Mouse (Mus musculus): Measurements from ENCODE around the gene Rnf224. TPM values are rescaled to one million over a fixed set of nuclear protein-coding genes. Genes with fewer than 3 reads are reported as not detected.

The Rnf224 gene
- polyA plus RNA-seq, 1 experiment from 2014 or later, result not detected

GRCm38 (mm10) chr2:25234050-25234449, 2.5 kb downstream of the Rnf224 start, which contains the start of gene Slc34a3:
TSS of gene Slc34a3 (minus strand) at chr2:25234364.
- H3K4me3 ChIP-seq (ENCODE audit: low read depth, low read length), result no peak within 1 kb of the TSS
- peaks cover 7% of the 10 kb centered on the region; the same call in 1 of the 2 replicates for H3K27me3 ChIP-seq (ENCODE audit: control insufficient read depth, insufficient read depth, low read depth, low read length)
- no peak for ATAC-seq
- H3K36me3 ChIP-seq (ENCODE audit: control insufficient read depth, insufficient read depth, low read length), result no peaks in the 10 kb centered on the region
- H3K4me1 ChIP-seq (ENCODE audit: control insufficient read depth, insufficient read depth, low read length), result no peaks in the 10 kb centered on the region; the same call in 1 of the 2 replicates
- H3K9ac ChIP-seq (ENCODE audit: low read depth, low read length), result no peak within 1 kb of the TSS
- WGBS, result 90% methylated on average over 3 of the region's 3 CpGs
- H3K4me2 ChIP-seq (ENCODE audit: low read length), result no peak within 1 kb of the TSS
- no peaks in the 10 kb centered on the region for H3K9me3 ChIP-seq (replicated peaks; ENCODE audit: control insufficient read depth, low read length, poor library complexity, severe bottlenecking)
- H3K27ac ChIP-seq (ENCODE audit: low read length), result no peak within 1 kb of the TSS

GRCm38 (mm10) chr2:25233421-25233820, 3.2 kb downstream of the Rnf224 start:
- no peaks in the 10 kb centered on the region for H3K36me3 ChIP-seq (ENCODE audit: control insufficient read depth, insufficient read depth, low read length)
- no peaks in the 10 kb centered on the region for H3K9me3 ChIP-seq (replicated peaks; ENCODE audit: control insufficient read depth, low read length, poor library complexity, severe bottlenecking)
- H3K4me2 ChIP-seq (ENCODE audit: low read length), result no peak overlapping the region
- H3K4me3 ChIP-seq (ENCODE audit: low read depth, low read length), result no peak overlapping the region
- peaks cover 4% of the 10 kb centered on the region; the same call in 1 of the 2 replicates for H3K4me1 ChIP-seq (ENCODE audit: control insufficient read depth, insufficient read depth, low read length)
- ATAC-seq, result no peak
- no peak overlapping the region for H3K9ac ChIP-seq (ENCODE audit: low read depth, low read length)
- no peak overlapping the region for H3K27ac ChIP-seq (ENCODE audit: low read length)
- WGBS, result 76% methylated on average over 4 of the region's 4 CpGs
- H3K27me3 ChIP-seq (ENCODE audit: control insufficient read depth, insufficient read depth, low read depth, low read length), result peaks cover 7% of the 10 kb centered on the region; the same call in 1 of the 2 replicates

- Histone ChIP-seq H3K9me3 (replicated peaks; ENCODE audit: control insufficient read depth, low read length, poor library complexity, severe bottlenecking) (no peaks in the 10 kb centered on the region), H3K4me1 (ENCODE audit: control insufficient read depth, insufficient read depth, low read length) (peaks cover 4% of the 10 kb centered on the region; the same call in 1 of the 2 replicates), H3K27ac (ENCODE audit: low read length) (no peak overlapping the region), H3K36me3 (ENCODE audit: control insufficient read depth, insufficient read depth, low read length) (no peaks in the 10 kb centered on the region), H3K4me3 (ENCODE audit: low read depth, low read length) (no peak overlapping the region), H3K9ac (ENCODE audit: low read depth, low read length) (no peak overlapping the region), H3K4me2 (ENCODE audit: low read length) (no peak overlapping the region), H3K27me3 (ENCODE audit: control insufficient read depth, insufficient read depth, low read depth, low read length) (peaks cover 7% of the 10 kb centered on the region; the same call in 1 of the 2 replicates)
- 57% methylated on average over 12 of the region's 12 CpGs for WGBS
- ATAC-seq, result no peak
These were observed 5.5 kb downstream of the Rnf224 start for GRCm38 (mm10) chr2:25231038-25231437.

- no peak for ATAC-seq
These were observed 6.0 kb downstream of the Rnf224 start for GRCm38 (mm10) chr2:25230581-25230980.

GRCm38 (mm10) chr2:25229582-25229981, 7.0 kb downstream of the Rnf224 start:
- peaks cover 9% of the 10 kb centered on the region for H3K4me1 ChIP-seq (ENCODE audit: control insufficient read depth, insufficient read depth, low read length)
- no peak overlapping the region for H3K27ac ChIP-seq (ENCODE audit: low read length)
- H3K36me3 ChIP-seq (ENCODE audit: control insufficient read depth, insufficient read depth, low read length), result no peaks in the 10 kb centered on the region
- no peaks in the 10 kb centered on the region for H3K9me3 ChIP-seq (replicated peaks; ENCODE audit: control insufficient read depth, low read length, poor library complexity, severe bottlenecking)
- 83% methylated on average over 5 of the region's 5 CpGs for WGBS
- H3K27me3 ChIP-seq (ENCODE audit: control insufficient read depth, insufficient read depth, low read depth, low read length), result peaks cover under 1% of the 10 kb centered on the region; the same call in 1 of the 2 replicates
- H3K9ac ChIP-seq (ENCODE audit: low read depth, low read length), result no peak overlapping the region
- H3K4me2 ChIP-seq (ENCODE audit: low read length), result no peak overlapping the region
- H3K4me3 ChIP-seq (ENCODE audit: low read depth, low read length), result no peak overlapping the region
- ATAC-seq, result no peak

More at GRCm38 (mm10) chr2:25230581-25230980, 6.0 kb downstream of the Rnf224 start:
- H3K9ac ChIP-seq (ENCODE audit: low read depth, low read length), result no peak overlapping the region
- no peak overlapping the region for H3K4me2 ChIP-seq (ENCODE audit: low read length)
- H3K27ac ChIP-seq (ENCODE audit: low read length), result no peak overlapping the region
- peaks cover 7% of the 10 kb centered on the region; the same call in 1 of the 2 replicates for H3K27me3 ChIP-seq (ENCODE audit: control insufficient read depth, insufficient read depth, low read depth, low read length)
- 88% methylated on average over 7 of the region's 7 CpGs for WGBS
- H3K4me1 ChIP-seq (ENCODE audit: control insufficient read depth, insufficient read depth, low read length), result peaks cover 6% of the 10 kb centered on the region
- H3K4me3 ChIP-seq (ENCODE audit: low read depth, low read length), result no peak overlapping the region
- H3K9me3 ChIP-seq (replicated peaks; ENCODE audit: control insufficient read depth, low read length, poor library complexity, severe bottlenecking), result no peaks in the 10 kb centered on the region
- no peaks in the 10 kb centered on the region for H3K36me3 ChIP-seq (ENCODE audit: control insufficient read depth, insufficient read depth, low read length)

GRCm38 (mm10) chr2:25228995-25229530, 7.5 kb downstream of the Rnf224 start:
- H3K27ac ChIP-seq (ENCODE audit: low read length), result no peak overlapping the region

GRCm38 (mm10) chr2:25228431-25228889, 8.1 kb downstream of the Rnf224 start:
- H3K9me3 ChIP-seq (replicated peaks; ENCODE audit: control insufficient read depth, low read length, poor library complexity, severe bottlenecking), result no peaks in the 10 kb centered on the region
- no peaks in the 10 kb centered on the region for H3K36me3 ChIP-seq (ENCODE audit: control insufficient read depth, insufficient read depth, low read length)
- 1% methylated on average over 7 of the region's 7 CpGs for WGBS
- H3K27ac ChIP-seq (ENCODE audit: low read length), result peak overlapping the region; percentile 2; the same call in 1 of the 2 replicates
- peaks cover 12% of the 10 kb centered on the region for H3K4me1 ChIP-seq (ENCODE audit: control insufficient read depth, insufficient read depth, low read length)
- H3K27me3 ChIP-seq (ENCODE audit: control insufficient read depth, insufficient read depth, low read depth, low read length), result no peaks in the 10 kb centered on the region; the same call in 1 of the 2 replicates
- ATAC-seq, result no peak
- H3K9ac ChIP-seq (ENCODE audit: low read depth, low read length), result no peak overlapping the region
- H3K4me3 ChIP-seq (ENCODE audit: low read depth, low read length), result peak overlapping the region; percentile 3; the same call in 1 of the 2 replicates
- H3K4me2 ChIP-seq (ENCODE audit: low read length), result peak overlapping the region; percentile 25

More at GRCm38 (mm10) chr2:25228995-25229530, 7.5 kb downstream of the Rnf224 start:
- Histone ChIP-seq H3K4me3 (ENCODE audit: low read depth, low read length) (no peak overlapping the region), H3K4me1 (ENCODE audit: control insufficient read depth, insufficient read depth, low read length) (peaks cover 9% of the 10 kb centered on the region), H3K27me3 (ENCODE audit: control insufficient read depth, insufficient read depth, low read depth, low read length) (no peaks in the 10 kb centered on the region; the same call in 1 of the 2 replicates), H3K9me3 (replicated peaks; ENCODE audit: control insufficient read depth, low read length, poor library complexity, severe bottlenecking) (no peaks in the 10 kb centered on the region), H3K4me2 (ENCODE audit: low read length) (no peak overlapping the region), H3K9ac (ENCODE audit: low read depth, low read length) (no peak overlapping the region), H3K36me3 (ENCODE audit: control insufficient read depth, insufficient read depth, low read length) (no peaks in the 10 kb centered on the region)
- 72% methylated on average over 6 of the region's 6 CpGs for WGBS
- ATAC-seq, result no peak

GRCm38 (mm10) chr2:25227406-25227805, 9.2 kb downstream of the Rnf224 start:
- no peak overlapping the region for H3K4me2 ChIP-seq (ENCODE audit: low read length)
- no peaks in the 10 kb centered on the region; the same call in 1 of the 2 replicates for H3K27me3 ChIP-seq (ENCODE audit: control insufficient read depth, insufficient read depth, low read depth, low read length)
- H3K36me3 ChIP-seq (ENCODE audit: control insufficient read depth, insufficient read depth, low read length), result no peaks in the 10 kb centered on the region
- ATAC-seq, result no peak
- peaks cover 15% of the 10 kb centered on the region for H3K4me1 ChIP-seq (ENCODE audit: control insufficient read depth, insufficient read depth, low read length)
- H3K9ac ChIP-seq (ENCODE audit: low read depth, low read length), result no peak overlapping the region
- H3K4me3 ChIP-seq (ENCODE audit: low read depth, low read length), result no peak overlapping the region
- no peak overlapping the region for H3K27ac ChIP-seq (ENCODE audit: low read length)
- no peaks in the 10 kb centered on the region for H3K9me3 ChIP-seq (replicated peaks; ENCODE audit: control insufficient read depth, low read length, poor library complexity, severe bottlenecking)
- 90% methylated on average over 4 of the region's 4 CpGs for WGBS

GRCm38 (mm10) chr2:25226864-25227263, 9.7 kb downstream of the Rnf224 start:
- ATAC-seq, result no peak
- no peak overlapping the region for H3K27ac ChIP-seq (ENCODE audit: low read length)
- no peaks in the 10 kb centered on the region; the same call in 1 of the 2 replicates for H3K27me3 ChIP-seq (ENCODE audit: control insufficient read depth, insufficient read depth, low read depth, low read length)
- H3K9me3 ChIP-seq (replicated peaks; ENCODE audit: control insufficient read depth, low read length, poor library complexity, severe bottlenecking), result no peaks in the 10 kb centered on the region
- peaks cover 15% of the 10 kb centered on the region for H3K4me1 ChIP-seq (ENCODE audit: control insufficient read depth, insufficient read depth, low read length)
- H3K36me3 ChIP-seq (ENCODE audit: control insufficient read depth, insufficient read depth, low read length), result no peaks in the 10 kb centered on the region
- H3K9ac ChIP-seq (ENCODE audit: low read depth, low read length), result no peak overlapping the region
- no peak overlapping the region for H3K4me3 ChIP-seq (ENCODE audit: low read depth, low read length)
- no peak overlapping the region for H3K4me2 ChIP-seq (ENCODE audit: low read length)
- WGBS, result 90% methylated on average over 5 of the region's 5 CpGs

All from midbrain, embryonic 16.5 days (tissue).